Mouse (Mus musculus): ENCODE results near the gene Agap3.

Gene Agap3

DNA sequence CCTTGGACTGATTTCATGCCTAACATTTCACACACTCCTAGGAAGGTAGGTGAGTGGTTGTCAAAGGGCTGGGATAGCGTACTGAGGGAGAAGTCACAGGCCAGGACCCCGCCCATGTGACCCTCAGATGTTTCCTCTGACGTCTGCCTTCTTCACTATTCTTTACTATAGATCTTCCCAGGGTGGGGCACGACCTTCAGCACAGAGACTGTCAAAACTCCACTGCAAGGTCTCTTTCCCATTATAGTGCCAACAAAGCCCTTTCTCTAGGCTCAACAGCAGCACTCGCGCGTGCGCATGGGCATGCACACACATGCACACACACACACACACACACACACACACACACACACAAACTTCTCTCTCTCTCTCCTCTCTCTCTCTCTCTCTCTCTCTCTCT, 71.8 kb downstream of the Agap3 start:
- no peak for DNase-seq (ENCODE audit: low spot score)

DNA sequence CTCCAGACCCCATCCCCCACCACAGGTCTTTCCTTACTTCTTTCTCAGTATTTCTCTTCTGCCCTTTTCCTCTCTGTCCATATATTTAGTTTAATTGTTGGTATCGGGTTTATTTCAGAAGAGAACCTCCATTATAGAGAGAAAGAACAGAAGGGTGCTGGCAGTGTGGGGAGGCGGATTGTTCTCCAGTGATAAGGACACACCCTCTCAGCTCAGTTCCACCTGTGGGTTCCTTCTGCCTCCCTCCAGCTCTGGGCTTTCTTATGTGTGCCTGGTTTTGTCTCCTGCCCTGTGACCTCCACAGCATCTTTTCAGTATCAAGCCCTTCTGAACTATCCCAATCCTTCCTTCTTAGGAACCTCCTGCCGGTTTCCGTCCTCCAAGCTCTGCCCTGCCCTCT, 72.5 kb downstream of the Agap3 start:
- no peak for DNase-seq (ENCODE audit: low spot score)

DNA sequence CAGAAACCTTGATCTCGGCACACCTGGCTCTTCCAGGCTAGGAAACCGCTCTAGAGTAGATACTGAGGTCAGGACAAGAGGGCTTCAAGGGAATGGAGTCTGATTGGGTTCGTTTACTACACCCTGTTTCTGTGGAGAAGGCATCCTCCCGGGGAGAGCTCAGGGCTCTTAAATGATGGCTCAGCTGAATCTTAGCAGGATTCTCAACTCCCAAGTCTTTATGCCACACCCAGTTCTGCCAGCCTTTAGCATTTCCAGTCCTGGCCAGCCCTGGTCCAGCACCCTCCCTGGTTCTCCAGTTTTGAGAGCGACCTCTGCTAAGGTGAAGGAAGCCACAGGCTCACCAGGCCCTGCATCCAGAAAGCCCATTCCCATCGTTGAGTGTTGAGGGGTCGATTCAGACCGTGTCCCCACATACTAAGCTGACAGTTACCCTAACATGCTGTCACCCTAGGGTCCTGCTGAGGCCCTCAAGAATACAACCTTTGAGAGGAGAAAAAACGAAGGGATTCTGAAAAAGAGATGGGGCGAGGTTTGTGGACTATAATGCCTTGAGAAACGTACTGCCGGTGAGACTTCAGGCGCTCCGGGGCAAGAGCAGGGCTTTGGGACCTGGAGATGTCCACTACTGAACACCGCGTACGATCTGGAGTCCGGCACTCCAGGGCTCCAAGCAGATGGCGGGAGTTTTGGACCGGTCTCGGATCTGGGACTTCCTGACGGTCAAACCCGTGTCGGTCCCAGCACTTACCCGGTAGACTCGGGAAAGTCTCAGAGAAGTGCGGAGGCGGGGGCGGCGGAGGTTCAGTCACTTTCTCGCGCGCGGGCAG, 73.6 kb downstream of the Agap3 start:
- DNase-seq (ENCODE audit: low spot score): no peak

DNA sequence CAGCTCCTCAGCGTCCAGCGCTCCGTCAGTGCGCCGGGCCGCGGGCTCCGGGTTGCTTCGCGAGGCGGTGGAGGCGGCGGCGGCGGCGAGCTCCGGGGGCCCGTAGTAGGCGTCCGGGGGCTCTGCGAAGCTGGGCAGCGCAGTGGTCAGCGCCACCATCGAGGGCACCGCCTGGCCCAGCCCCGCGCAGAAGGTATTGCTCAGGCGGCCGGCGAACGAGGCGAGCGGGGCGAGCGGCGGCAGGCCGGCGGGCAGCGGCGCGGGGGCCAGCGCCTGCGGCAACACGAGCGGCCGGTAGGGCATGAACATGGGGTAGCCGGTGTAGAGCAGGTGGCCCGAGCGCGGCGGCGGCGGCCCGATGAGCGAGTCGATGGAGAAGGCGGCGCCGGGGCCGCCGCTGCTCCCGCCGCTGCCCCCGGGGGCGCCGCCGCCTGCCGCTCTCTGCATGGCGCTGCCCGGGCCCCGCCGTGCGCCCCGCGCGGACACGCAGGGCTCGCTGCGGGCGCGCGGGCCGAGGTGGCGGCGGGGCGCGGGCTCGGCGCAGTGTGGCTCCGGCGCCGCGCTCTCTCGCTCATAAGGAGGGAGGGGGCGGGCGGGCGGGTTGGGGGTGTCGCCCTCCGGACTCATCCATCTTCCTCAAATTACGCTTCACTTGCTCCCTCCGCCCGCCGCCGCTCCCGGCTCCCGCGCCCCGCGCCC, 74.4 kb downstream of the Agap3 start:
- no peak for DNase-seq (ENCODE audit: low spot score)

DNA sequence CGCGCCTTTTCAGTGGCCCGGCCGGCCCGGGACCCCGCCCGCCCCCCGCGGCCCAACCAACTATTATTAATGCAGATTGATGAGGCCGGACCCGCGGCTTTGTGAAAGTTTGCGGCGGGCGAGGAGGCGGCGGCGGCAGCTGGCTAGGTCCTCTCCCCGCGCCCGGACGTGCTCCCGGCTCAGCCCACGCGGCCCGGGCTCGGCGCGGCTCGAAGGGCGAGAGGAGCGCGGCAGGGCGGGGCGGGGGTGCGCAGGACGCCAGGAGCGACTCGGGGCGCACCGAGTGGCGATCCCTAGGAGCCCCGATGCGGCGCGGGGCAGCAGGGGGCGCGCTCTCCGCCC, 74.9 kb downstream of the Agap3 start, which contains the start of gene Gbx1:
TSS of gene Gbx1 (minus strand) at position 314 of the 342 bp plus-strand sequence.
- no peak for DNase-seq (ENCODE audit: low spot score)

DNA sequence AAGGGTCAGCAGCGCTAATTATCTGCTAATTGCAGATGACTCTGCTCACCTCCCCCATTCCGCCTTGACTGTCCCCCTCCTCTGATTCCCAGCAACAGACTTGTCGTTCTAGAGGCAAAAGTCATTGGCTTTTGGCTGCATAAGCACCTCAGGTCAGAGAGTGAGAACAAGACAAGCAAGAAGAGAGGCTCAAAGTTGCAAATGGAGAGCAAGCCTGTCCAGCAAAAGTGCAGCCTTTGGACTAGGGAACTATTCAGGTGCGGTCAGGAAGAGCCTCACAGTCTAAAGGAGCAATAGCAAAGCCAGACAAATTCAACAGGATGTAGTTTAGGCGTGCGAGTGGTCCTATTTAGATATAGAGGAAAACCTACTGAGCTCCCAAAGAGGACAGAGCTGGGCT, 75.8 kb downstream of the Agap3 start:
- DNase-seq (ENCODE audit: low spot score): no peak

DNA sequence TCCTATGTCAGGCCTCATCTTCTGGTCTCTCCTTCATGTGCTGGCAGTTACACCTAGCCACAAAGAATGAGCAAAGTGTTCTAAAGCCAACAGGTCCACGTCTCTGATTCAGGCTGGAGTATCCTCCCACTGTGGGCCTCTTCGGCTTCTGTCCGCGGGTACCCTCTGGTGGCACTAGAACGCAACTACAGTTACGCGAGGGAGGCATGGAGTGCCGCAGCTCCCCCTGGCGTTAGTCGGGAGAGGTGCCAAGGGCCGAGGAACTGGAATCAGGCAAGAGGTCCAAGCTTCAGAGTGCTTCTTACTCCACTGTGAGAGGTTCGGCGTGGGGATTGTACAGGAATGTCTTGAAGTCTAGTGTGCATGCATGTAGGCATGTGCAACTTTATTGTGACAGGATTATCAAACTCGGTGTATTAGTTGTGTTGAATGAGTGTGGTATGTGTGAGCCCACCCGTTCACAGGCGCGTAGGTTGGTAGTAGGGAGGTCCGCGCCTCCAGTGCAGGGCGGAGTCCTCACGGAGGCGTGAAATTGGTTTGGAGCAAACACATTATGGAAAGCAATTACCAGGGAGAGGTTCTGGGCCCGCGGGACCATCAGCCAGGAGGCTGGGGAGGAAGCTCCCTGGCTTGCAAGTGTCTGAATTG, 78.2 kb downstream of the Agap3 start:
- peak; percentile 75 for DNase-seq (ENCODE audit: low spot score)

DNA sequence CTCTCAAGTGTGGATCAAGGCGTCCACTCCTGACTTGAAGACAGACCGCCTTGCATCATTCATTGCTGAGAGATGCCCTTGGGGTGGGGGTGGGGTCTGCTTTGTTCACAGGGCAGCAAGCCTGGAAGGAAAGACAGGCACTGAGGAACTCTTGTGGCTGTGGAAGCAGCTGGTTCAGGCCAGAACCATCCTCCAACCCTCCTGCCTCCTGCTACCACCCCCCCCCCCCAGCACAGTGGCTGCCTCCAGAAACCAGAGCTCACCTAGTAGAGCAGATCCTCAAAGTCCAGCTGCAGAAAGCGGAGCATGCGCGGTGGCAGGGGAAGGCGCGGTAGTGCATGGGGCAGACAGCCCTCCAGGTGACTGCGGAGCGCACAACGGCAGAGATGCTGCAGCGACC, 81.4 kb downstream of the Agap3 start:
- no peak for DNase-seq (ENCODE audit: low spot score)

DNA sequence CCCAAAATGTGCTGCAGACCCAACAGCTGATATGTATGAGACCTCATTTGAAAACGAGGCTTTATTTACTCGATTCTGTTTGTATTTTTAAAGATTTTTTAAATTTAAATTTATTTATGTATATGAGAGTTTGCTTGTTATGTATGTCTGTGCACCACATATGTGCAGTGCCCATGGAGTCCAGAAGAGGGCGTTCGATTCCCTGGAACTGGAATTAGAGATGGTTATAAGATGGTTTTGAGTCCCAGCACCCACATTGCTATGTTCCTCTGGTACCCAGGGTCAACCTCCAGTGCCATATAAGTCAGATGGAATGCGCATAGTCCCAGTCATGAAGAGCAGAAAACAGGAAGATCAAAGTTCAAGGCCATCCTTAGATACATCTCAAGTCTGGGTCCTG, 82.3 kb downstream of the Agap3 start:
- no peak for DNase-seq (ENCODE audit: low spot score)

DNA sequence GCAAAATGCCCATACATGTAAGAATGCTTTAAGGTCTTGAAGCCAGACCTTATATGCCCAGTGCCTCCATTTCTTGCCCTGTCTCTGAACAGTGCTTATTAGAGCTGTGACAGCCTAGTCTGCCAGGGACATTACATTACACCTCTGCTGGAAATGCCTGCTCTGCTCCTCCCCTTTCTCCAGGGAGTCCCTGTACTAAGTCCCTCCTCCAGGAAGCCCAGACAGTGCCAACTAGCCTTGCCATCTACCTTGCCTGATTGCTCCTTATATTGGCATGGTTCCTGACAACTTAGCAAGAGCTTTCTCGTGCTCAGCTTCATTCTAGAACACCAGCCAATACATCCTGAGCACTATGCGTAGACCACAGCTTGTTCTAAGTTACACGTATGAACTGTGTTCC, 83.8 kb downstream of the Agap3 start:
- no peak for DNase-seq (ENCODE audit: low spot score)

DNA sequence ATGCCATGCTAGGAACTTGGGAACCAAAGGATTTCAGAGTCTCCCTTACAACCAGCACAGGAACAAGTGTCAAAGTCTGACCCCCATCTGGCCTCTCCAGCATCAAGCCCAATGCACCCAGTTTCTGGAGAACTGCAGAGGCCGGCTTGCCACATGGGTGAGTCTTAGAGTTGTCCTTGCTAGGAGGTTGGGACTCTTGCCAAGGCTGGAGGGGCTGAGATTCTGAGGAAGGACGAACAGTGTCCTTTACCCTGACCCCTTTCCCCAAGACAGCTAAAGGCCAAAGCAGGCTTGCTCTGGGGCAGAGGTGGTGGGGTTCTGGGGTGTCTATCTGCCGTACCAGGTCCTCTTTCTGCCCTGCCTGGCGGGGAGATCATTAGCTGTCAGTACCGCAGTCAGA, 84.5 kb downstream of the Agap3 start:
- DNase-seq (ENCODE audit: low spot score): peak; percentile 47

DNA sequence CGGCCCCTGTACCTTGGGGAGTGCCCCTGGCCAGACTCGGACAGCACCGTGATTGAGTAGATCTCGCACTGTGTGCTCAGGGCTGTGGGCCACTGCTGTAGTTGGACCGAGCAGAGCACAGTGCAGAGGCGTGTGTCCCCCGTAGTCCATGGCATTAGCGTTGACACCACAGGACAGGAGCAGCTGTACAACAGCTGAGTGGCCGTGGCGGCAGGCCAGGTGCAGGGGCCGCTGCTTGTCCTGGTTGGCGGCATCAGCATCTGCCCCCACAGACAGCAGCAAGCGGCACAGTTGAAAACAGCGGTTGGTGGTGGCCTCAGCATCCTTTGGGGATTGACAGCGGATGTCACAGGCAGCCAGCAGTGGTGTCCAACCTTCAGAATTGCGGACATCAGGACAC, 85.6 kb downstream of the Agap3 start:
- DNase-seq (ENCODE audit: low spot score): no peak

DNA sequence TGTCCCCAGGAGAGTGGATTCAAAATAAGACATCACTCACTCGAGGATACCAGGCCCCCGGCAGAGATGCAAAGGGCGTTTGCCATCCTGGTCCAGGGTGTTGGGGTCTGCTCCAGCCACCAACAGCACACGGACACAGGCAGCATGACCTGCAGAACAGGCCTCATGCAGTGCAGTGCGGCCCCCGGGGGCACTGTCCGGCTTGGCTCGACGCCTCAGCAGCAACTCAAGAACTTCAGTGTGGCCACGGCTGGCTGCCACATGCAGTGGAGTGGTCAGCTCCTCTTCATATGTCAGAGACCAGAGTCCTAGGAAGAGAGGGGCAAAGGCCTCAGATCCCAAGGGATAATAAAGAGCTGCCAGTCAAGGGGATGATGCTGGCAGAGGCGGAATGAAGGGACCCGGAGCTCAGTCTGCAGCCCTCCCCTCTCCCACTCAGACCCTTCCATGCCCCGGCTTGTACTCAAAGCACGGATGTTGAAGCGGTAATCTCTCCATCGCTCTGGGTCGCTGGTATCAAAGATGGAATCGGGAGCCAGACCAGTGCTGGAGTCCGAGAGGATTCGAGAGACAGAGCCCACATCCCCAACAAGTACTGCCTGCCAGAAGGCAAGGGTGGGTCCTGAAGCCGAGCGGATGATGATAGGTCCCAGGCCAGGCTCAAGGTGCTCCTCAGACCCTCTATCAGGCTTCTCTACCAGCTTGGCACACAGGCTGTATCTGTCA, 87.8 kb downstream of the Agap3 start:
- no peak for DNase-seq (ENCODE audit: low spot score)

DNA sequence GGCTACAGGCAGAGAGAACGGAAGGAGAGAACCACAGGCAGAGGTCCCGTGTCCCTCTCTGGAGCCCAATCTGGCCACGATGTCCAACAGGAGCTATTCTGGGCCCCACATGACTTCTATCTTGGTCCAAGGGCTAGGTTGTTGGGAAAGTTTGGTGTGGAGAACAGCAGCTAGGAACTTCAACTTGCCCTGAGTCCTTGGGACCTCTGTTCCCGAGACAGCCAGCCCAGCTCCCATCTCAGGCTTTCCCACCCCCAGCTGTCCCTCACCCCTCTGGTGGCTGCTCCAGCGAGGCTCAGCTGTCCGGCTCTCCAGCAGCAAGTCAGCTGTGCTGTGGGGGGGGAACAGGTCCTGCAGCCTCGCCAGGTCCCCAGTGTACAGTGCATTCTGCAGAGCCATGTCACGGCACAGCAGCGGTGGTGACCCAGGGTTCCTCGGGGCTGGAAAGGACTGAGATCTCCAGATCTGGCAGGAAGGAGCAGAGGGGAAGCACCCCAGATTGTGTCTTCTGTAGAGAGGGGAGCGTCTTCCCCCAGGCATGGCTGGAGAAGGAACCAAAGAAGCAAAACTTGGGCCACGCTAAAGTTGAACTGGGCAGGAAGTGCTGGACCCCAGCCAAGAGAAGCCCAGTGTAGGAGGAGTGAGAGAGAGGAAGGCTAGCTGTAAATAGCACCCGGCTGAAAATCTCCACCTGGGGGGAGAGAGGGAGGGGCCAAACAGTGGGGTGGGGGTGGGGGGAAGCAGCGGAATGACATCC, 88.6 kb downstream of the Agap3 start, which contains the start of gene Asb10:
TSS of gene Asb10 (minus strand) at position 592 of the 757 bp plus-strand sequence.
- no peak for DNase-seq (ENCODE audit: low spot score)

DNA sequence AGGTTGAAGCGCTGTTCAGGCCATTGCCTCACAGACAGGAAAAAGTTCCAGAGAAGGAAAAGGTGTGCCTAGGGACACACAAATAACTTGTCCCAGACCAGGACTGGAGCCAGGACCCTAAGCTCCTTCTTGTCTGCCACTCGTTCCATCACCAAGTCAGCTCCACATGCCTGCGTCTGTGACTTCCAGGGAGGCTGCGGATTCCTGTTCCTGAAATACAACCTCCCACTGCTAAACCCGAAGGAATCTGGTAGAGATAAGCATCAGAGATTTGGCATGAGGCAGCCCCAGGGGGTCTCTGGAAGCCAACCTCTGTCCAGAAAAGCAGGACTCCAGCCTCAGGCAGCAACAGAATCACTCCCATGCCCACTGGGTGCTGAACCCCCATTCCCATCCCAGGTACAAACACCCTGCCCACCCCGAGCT, 89.2 kb downstream of the Agap3 start:
- DNase-seq (ENCODE audit: low spot score): no peak

DNA sequence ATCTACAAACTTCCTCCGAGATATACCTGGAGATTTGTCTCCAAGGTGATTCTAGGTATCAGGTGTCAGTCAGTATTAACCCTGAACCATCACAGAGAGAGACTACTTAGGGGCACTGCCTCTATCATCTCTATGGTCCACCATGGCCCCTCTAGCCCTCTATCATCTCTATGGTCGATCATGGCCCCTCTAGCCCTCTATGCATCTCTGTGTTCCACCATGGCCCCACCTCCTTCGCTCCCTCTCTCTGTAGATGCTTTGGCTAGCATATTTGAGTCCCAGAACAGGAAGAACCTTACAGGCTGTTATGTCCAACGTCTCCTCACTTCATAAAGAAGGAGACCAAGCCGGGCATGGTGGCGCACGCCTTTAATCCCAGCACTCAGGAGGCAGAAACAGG, 90.7 kb downstream of the Agap3 start:
- no peak for DNase-seq (ENCODE audit: low spot score)

DNA sequence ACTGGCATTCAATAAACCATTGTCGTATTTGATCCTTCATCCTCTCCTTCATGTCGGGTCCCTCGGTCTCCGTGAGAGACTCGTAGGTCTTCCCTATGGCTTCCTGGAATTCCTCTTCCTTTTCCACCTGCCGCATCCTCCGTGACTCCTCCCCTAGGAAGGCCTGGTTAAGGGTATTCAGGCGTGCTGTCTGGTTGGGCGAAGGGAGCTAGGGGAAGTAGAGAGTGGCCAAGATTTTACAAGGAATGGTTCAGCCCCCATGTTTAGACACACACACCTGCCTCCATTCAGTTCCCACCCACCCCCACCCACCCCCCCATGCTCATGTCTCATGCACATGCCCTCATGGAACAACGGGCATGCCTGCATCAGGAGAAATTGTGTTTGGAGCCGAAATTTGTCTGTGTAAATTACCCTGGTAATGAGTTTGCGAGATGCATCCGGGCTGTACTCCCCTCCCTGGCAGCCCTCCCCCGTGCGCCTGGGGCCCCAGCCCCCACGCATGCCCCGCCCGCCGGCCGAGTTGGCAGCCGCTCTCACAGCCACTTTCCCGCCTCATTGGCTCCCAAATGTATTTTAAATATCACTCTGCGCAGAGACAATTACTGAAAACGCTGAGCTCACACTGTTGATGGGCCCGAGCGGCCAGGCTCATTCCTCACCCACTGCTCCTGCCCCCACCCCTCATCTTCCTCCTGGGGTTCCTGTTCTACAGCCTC, 98.8 kb downstream of the Agap3 start:
- DNase-seq (ENCODE audit: low spot score): peak; percentile 26

DNA sequence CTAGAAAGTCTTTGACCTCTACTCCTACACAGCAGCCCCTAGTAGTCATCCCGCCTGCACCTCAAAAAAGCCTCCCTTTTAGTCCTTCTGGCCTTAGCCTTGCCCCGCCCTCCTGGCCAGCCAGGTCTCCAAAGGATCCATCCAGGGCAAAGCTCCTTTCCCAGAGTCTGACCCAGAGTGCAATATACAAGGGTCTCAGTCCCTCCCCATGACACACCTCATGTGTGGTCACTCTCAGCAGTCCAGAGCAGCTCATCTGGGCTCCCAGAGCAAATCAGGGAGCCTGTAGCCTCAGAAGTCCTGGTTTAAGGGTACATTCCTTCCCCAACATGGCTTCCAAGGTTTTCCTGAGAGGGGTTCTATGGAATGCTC, 99.3 kb downstream of the Agap3 start:
- DNase-seq (ENCODE audit: low spot score): no peak

All from ovary, adult 18-20 months (tissue).